Mouse (Mus musculus): ENCODE results near the gene Spata5.

- TF ChIP-seq CTCF (IDR thresholded peaks at IDR 0.05; ENCODE audit: extremely low read depth, insufficient read length, insufficient replicate concordance, low read depth, low read length) = no peak
- no peak for TF ChIP-seq POLR2A (IDR thresholded peaks at IDR 0.05; ENCODE audit: low read depth, low read length)
These were observed 1.5 kb downstream of the Spata5 start for GRCm38 (mm10) chr3:37421179-37421578.

Data from small intestine, adult 2 months (tissue).